Mouse (Mus musculus) 3T3-L1 (cell line): ENCODE measurements at regions not wholly inside any gene's neighbourhood (a gene's known extent, or its start where the extent isn't known, plus 50 kb on each side); places are given as distances from the start of the nearest gene placed in this dataset.

Experiments
- DNase-seq: peaks from one replicate; pipeline ENCODE4 v3.0.0-alpha.2; 2015; ENCODE audit warnings: low read depth, low spot score

GRCm38 (mm10) chr2:51014232-51014631 lies 134.7 kb downstream of the Rnd3 start:
- no peak for DNase-seq

- DNase-seq, result no peak
Measured at GRCm38 (mm10) chr2:51013090-51013489, 135.8 kb downstream of the Rnd3 start.

GRCm38 (mm10) chr2:51008251-51008533 lies 140.7 kb downstream of the Rnd3 start:
- DNase-seq, result no peak

- DNase-seq, result no peak
Measured at GRCm38 (mm10) chr2:51007409-51008250, 141.3 kb downstream of the Rnd3 start.

GRCm38 (mm10) chr2:51006818-51007217 lies 142.1 kb downstream of the Rnd3 start:
- DNase-seq, result no peak

GRCm38 (mm10) chr2:51001548-51001947 lies 147.4 kb downstream of the Rnd3 start:
- DNase-seq, result peak; percentile 15

- no peak for DNase-seq
Measured at GRCm38 (mm10) chr2:50983883-50984410, 165.0 kb downstream of the Rnd3 start.

GRCm38 (mm10) chr2:50982571-50982970 lies 166.3 kb downstream of the Rnd3 start:
- no peak for DNase-seq

- DNase-seq, result no peak
Measured at GRCm38 (mm10) chr2:50978356-50978755, 170.6 kb downstream of the Rnd3 start.

GRCm38 (mm10) chr2:50971131-50971825 lies 177.6 kb downstream of the Rnd3 start:
- no peak for DNase-seq

GRCm38 (mm10) chr2:50968382-50968781 lies 180.5 kb downstream of the Rnd3 start:
- peak; percentile 42 for DNase-seq

- DNase-seq, result no peak
Measured at GRCm38 (mm10) chr2:50967826-50968225, 181.1 kb downstream of the Rnd3 start.

GRCm38 (mm10) chr2:50967133-50967532 lies 181.8 kb downstream of the Rnd3 start:
- DNase-seq, result no peak

- DNase-seq, result no peak
Measured at GRCm38 (mm10) chr2:50965485-50966017, 183.4 kb downstream of the Rnd3 start.

- peak; percentile 78 for DNase-seq
Measured at GRCm38 (mm10) chr2:50964062-50964461, 184.8 kb downstream of the Rnd3 start.

- DNase-seq, result no peak
Measured at GRCm38 (mm10) chr2:50961049-50961448, 187.9 kb downstream of the Rnd3 start.

GRCm38 (mm10) chr2:50959323-50959722 lies 189.6 kb downstream of the Rnd3 start:
- DNase-seq, result no peak

- DNase-seq, result peak; percentile 50
Measured at GRCm38 (mm10) chr2:50954361-50955066, 194.4 kb downstream of the Rnd3 start.

GRCm38 (mm10) chr2:50951027-50951426 lies 197.9 kb downstream of the Rnd3 start:
- no peak for DNase-seq

GRCm38 (mm10) chr2:50949717-50950116 lies 199.2 kb downstream of the Rnd3 start:
- DNase-seq, result no peak

GRCm38 (mm10) chr2:50945526-50945925 lies 203.4 kb downstream of the Rnd3 start:
- no peak for DNase-seq

- no peak for DNase-seq
Measured at GRCm38 (mm10) chr2:50943180-50943579, 205.7 kb downstream of the Rnd3 start.
